Mouse (Mus musculus): ENCODE results near the gene Rab11b. TPM values are rescaled to one million over a fixed set of nuclear protein-coding genes. Genes with fewer than 3 reads are reported as not detected.
A peak's percentile ranks its signal among the peaks of the same experiment; 100 is the strongest.
"Not testable (repeated sequence)": the region's sequence is repeated elsewhere in the genome, so short reads cannot be mapped to it uniquely, and the experiment has no call there.

Gene Rab11b
- total RNA-seq, 2 experiments from 2014 or later, result 166 to 186 TPM

GRCm38 (mm10) chr17:33773426-33773825, 13.1 kb upstream of the Rab11b start:
- no peak for DNase-seq

- no peak for DNase-seq
Measured at GRCm38 (mm10) chr17:33771617-33772016, 11.3 kb upstream of the Rab11b start.

- DNase-seq, result no peak
Measured at GRCm38 (mm10) chr17:33766389-33766788, 6.1 kb upstream of the Rab11b start.

GRCm38 (mm10) chr17:33759767-33760254, 519 bp downstream of the Rab11b start:
- DNase-seq, result peak; percentile 98

GRCm38 (mm10) chr17:33757231-33757630, 3.1 kb downstream of the Rab11b start:
- DNase-seq, result peak; percentile 41

- DNase-seq, result no peak
Measured at GRCm38 (mm10) chr17:33756108-33756790, 4.1 kb downstream of the Rab11b start.

GRCm38 (mm10) chr17:33755418-33756107, 4.8 kb downstream of the Rab11b start:
- no peak for DNase-seq

- no peak for DNase-seq
Measured at GRCm38 (mm10) chr17:33754656-33755055, 5.7 kb downstream of the Rab11b start.

- no peak for DNase-seq
Measured at GRCm38 (mm10) chr17:33752297-33752696, 8.0 kb downstream of the Rab11b start.

- DNase-seq, result no peak
Measured at GRCm38 (mm10) chr17:33751181-33751580, 9.1 kb downstream of the Rab11b start.

GRCm38 (mm10) chr17:33749451-33749850, 10.9 kb downstream of the Rab11b start:
- DNase-seq, result no peak

- no peak for DNase-seq
Measured at GRCm38 (mm10) chr17:33746011-33746410, 14.3 kb downstream of the Rab11b start.

GRCm38 (mm10) chr17:33744686-33745384, 15.5 kb downstream of the Rab11b start:
- no peak for DNase-seq

- DNase-seq, result no peak
Measured at GRCm38 (mm10) chr17:33742420-33742819, 17.9 kb downstream of the Rab11b start.

GRCm38 (mm10) chr17:33733526-33733925, 26.8 kb downstream of the Rab11b start:
- DNase-seq, result not testable (repeated sequence)

- not testable (repeated sequence) for DNase-seq
Measured at GRCm38 (mm10) chr17:33732556-33733083, 27.7 kb downstream of the Rab11b start.

GRCm38 (mm10) chr17:33729215-33729614, 31.1 kb downstream of the Rab11b start:
- DNase-seq, result no peak

- DNase-seq, result no peak
Measured at GRCm38 (mm10) chr17:33728396-33728795, 31.9 kb downstream of the Rab11b start.

- DNase-seq, result no peak
Measured at GRCm38 (mm10) chr17:33719736-33720378, 40.5 kb downstream of the Rab11b start.

GRCm38 (mm10) chr17:33718944-33719725, 41.2 kb downstream of the Rab11b start:
- DNase-seq, result no peak

GRCm38 (mm10) chr17:33718384-33718881, 41.9 kb downstream of the Rab11b start, which contains the start of gene March2:
Gene March2 (minus strand): TSS chr17:33718670.
- peak; percentile 98 for DNase-seq

Data from gastrocnemius, postnatal 10 days (tissue).